Mouse (Mus musculus): ENCODE measurements around the gene Alb. TPM values are rescaled to one million over a fixed set of nuclear protein-coding genes. Genes with fewer than 3 reads are reported as not detected.

The Alb gene
- polyA plus RNA-seq, 1 experiment from 2014 or later = 16,843 TPM

- 32% methylated on average over 1 of the region's 1 CpGs for WGBS (ENCODE audit: insufficient replicate concordance)
- Histone ChIP-seq H3K9me3 (ENCODE audit: low read length) (no peaks in the 10 kb centered on the region), H3K36me3 (replicated peaks; ENCODE audit: insufficient read depth, low read length) (no peaks in the 10 kb centered on the region), H3K4me1 (ENCODE audit: insufficient read depth) (peaks cover 8% of the 10 kb centered on the region), H3K27me3 (ENCODE audit: insufficient read depth, low read length) (no peaks in the 10 kb centered on the region), H3K9ac (replicated peaks) (no peak overlapping the region), H3K4me2 (ENCODE audit: low read depth, low read length) (no peak overlapping the region), H3K27ac (ENCODE audit: low read depth) (no peak overlapping the region), H3K4me3 (ENCODE audit: low read depth, low read length) (no peak overlapping the region)
- DNase-seq = no peak
- no peak for ATAC-seq
- TF ChIP-seq CTCF (IDR thresholded peaks at IDR 0.05; ENCODE audit: low read depth) (no peak), EP300 (IDR thresholded peaks at IDR 0.05; ENCODE audit: low read depth) (no peak)
These were observed 18.2 kb downstream of the Alb start for GRCm38 (mm10) chr5:90478886-90479285.

- Histone ChIP-seq H3K36me3 (replicated peaks; ENCODE audit: insufficient read depth, low read length) (no peaks in the 10 kb centered on the region), H3K9me3 (ENCODE audit: low read length) (no peaks in the 10 kb centered on the region), H3K9ac (replicated peaks) (no peak overlapping the region), H3K27me3 (ENCODE audit: insufficient read depth, low read length) (no peaks in the 10 kb centered on the region), H3K4me1 (ENCODE audit: insufficient read depth) (peaks cover 15% of the 10 kb centered on the region), H3K27ac (ENCODE audit: low read depth) (peak overlapping the region; percentile 60), H3K4me2 (ENCODE audit: low read depth, low read length) (0 out of 2 replicates have a peak overlapping the region, but pooled peaks have one; percentile 2), H3K4me3 (ENCODE audit: low read depth, low read length) (no peak overlapping the region)
- ATAC-seq (peak; percentile 70), DNase-seq (no peak)
- peak; percentile 31; the same call in 1 of the 2 replicates for TF ChIP-seq EP300 (IDR thresholded peaks at IDR 0.05; ENCODE audit: low read depth)
- TF ChIP-seq CTCF (IDR thresholded peaks at IDR 0.05; ENCODE audit: low read depth) = no peak
- 59% methylated on average over 7 of the region's 7 CpGs for WGBS (ENCODE audit: insufficient replicate concordance)
These were observed 24.9 kb downstream of the Alb start for GRCm38 (mm10) chr5:90485597-90485996.

GRCm38 (mm10) chr5:90488323-90488722, 27.6 kb downstream of the Alb start:
- DNase-seq = no peak
- Histone ChIP-seq H3K27ac (ENCODE audit: low read depth) (peak overlapping the region; percentile 75), H3K9me3 (ENCODE audit: low read length) (no peaks in the 10 kb centered on the region), H3K27me3 (ENCODE audit: insufficient read depth, low read length) (no peaks in the 10 kb centered on the region), H3K9ac (replicated peaks) (no peak overlapping the region), H3K36me3 (replicated peaks; ENCODE audit: insufficient read depth, low read length) (no peaks in the 10 kb centered on the region), H3K4me2 (ENCODE audit: low read depth, low read length) (no peak overlapping the region), H3K4me1 (ENCODE audit: insufficient read depth) (peaks cover 15% of the 10 kb centered on the region; the same call in 1 of the 2 replicates), H3K4me3 (ENCODE audit: low read depth, low read length) (no peak overlapping the region)
- TF ChIP-seq CTCF (IDR thresholded peaks at IDR 0.05; ENCODE audit: low read depth) (no peak), EP300 (IDR thresholded peaks at IDR 0.05; ENCODE audit: low read depth) (peak; percentile 66)
- 58% methylated on average over 7 of the region's 7 CpGs for WGBS (ENCODE audit: insufficient replicate concordance)
- ATAC-seq = peak; percentile 85

- DNase-seq (peak; percentile 42), ATAC-seq (no peak)
- Histone ChIP-seq H3K4me3 (ENCODE audit: low read depth, low read length) (peak within 1 kb of the TSS; percentile 25), H3K9ac (replicated peaks) (peak within 1 kb of the TSS; percentile 42; the same call in 1 of the 2 replicates), H3K4me2 (ENCODE audit: low read depth, low read length) (peak within 1 kb of the TSS; percentile 50), H3K27ac (ENCODE audit: low read depth) (no peak within 1 kb of the TSS; the same call in 1 of the 2 replicates), H3K36me3 (replicated peaks; ENCODE audit: insufficient read depth, low read length) (no peaks in the 10 kb centered on the region), H3K4me1 (ENCODE audit: insufficient read depth) (0 out of 2 replicates have a peak, but pooled peaks cover 3% of the 10 kb centered on the region), H3K27me3 (ENCODE audit: insufficient read depth, low read length) (no peaks in the 10 kb centered on the region), H3K9me3 (ENCODE audit: low read length) (no peaks in the 10 kb centered on the region)
- WGBS (ENCODE audit: insufficient replicate concordance) = 69% methylated on average over 7 of the region's 7 CpGs
- TF ChIP-seq CTCF (IDR thresholded peaks at IDR 0.05; ENCODE audit: low read depth) = no peak
- 0 out of 2 replicates have a peak, but pooled peaks have one; percentile 9 for TF ChIP-seq EP300 (IDR thresholded peaks at IDR 0.05; ENCODE audit: low read depth)
These were observed 29.8 kb downstream of the Alb start, which contains the start of gene Afp for GRCm38 (mm10) chr5:90490518-90490917. Gene Afp (plus strand): TSS chr5:90490737.

- DNase-seq (no peak), ATAC-seq (no peak)
- 0 out of 2 replicates have a peak, but pooled peaks cover under 1% of the 10 kb centered on the region for H3K4me1 ChIP-seq (ENCODE audit: insufficient read depth)
- peak overlapping the region; percentile 25 for H3K4me3 ChIP-seq (ENCODE audit: low read depth, low read length)
- no peaks in the 10 kb centered on the region for H3K36me3 ChIP-seq (replicated peaks; ENCODE audit: insufficient read depth, low read length)
- H3K4me2 ChIP-seq (ENCODE audit: low read depth, low read length) = peak overlapping the region; percentile 50
- no peaks in the 10 kb centered on the region for H3K27me3 ChIP-seq (ENCODE audit: insufficient read depth, low read length)
- TF ChIP-seq EP300 (IDR thresholded peaks at IDR 0.05; ENCODE audit: low read depth) (no peak), CTCF (IDR thresholded peaks at IDR 0.05; ENCODE audit: low read depth) (no peak)
- H3K9ac ChIP-seq (replicated peaks) = peak overlapping the region; percentile 16; the same call in 1 of the 2 replicates
- 35% methylated on average over 9 of the region's 9 CpGs for WGBS (ENCODE audit: insufficient replicate concordance)
- H3K27ac ChIP-seq (ENCODE audit: low read depth) = peak overlapping the region; percentile 22; the same call in 1 of the 2 replicates
- H3K9me3 ChIP-seq (ENCODE audit: low read length) = no peaks in the 10 kb centered on the region
These were observed 31.7 kb downstream of the Alb start for GRCm38 (mm10) chr5:90492440-90492839.

GRCm38 (mm10) chr5:90494308-90494707, 33.6 kb downstream of the Alb start:
- H3K36me3 ChIP-seq (replicated peaks; ENCODE audit: insufficient read depth, low read length) = 0 out of 2 replicates have a peak, but pooled peaks cover 6% of the 10 kb centered on the region
- H3K4me3 ChIP-seq (ENCODE audit: low read depth, low read length) = no peak overlapping the region
- ATAC-seq (peak; percentile 60), DNase-seq (no peak)
- H3K9me3 ChIP-seq (ENCODE audit: low read length) = no peaks in the 10 kb centered on the region
- TF ChIP-seq EP300 (IDR thresholded peaks at IDR 0.05; ENCODE audit: low read depth) (no peak), CTCF (IDR thresholded peaks at IDR 0.05; ENCODE audit: low read depth) (peak; percentile 25; the same call in 1 of the 2 replicates)
- H3K27ac ChIP-seq (ENCODE audit: low read depth) = 0 out of 2 replicates have a peak overlapping the region, but pooled peaks have one; percentile 44
- H3K4me1 ChIP-seq (ENCODE audit: insufficient read depth) = no peaks in the 10 kb centered on the region
- 61% methylated on average over 4 of the region's 4 CpGs for WGBS (ENCODE audit: insufficient replicate concordance)
- no peak overlapping the region for H3K9ac ChIP-seq (replicated peaks)
- H3K4me2 ChIP-seq (ENCODE audit: low read depth, low read length) = no peak overlapping the region
- no peaks in the 10 kb centered on the region for H3K27me3 ChIP-seq (ENCODE audit: insufficient read depth, low read length)

Measured in liver, postnatal 0 days (tissue).